Mouse (Mus musculus): ENCODE results near the gene Lhx5.

- TF ChIP-seq CTCF (IDR thresholded peaks at IDR 0.05; ENCODE audit: low read depth): no peak
- no peak for TF ChIP-seq EP300 (optimal IDR thresholded peaks at IDR 0.05)
Observed at GRCm38 (mm10) chr5:120389973-120390372, 41.5 kb upstream of the Lhx5 start.
